Mouse (Mus musculus) gastrocnemius, postnatal 4 days (tissue): Measurements from ENCODE around the gene Fam172a. TPM values are rescaled to one million over a fixed set of nuclear protein-coding genes. Genes with fewer than 3 reads are reported as not detected.

Experiments used
- DNase-seq, 2 experiments: peaks; one replicate each; pipeline ENCODE4 v3.0.0; 2021 to 2022; ENCODE audit warnings: low spot score in 2 of 2, mixed read lengths in 2 of 2
- total RNA-seq, 2 experiments: library from RNA; stranded (reverse); gene quantifications; 2 replicates each; pipeline ENCODE4 v1.2.3; 2021

Fam172a gene
- total RNA-seq, 2 experiments from 2014 or later = 21.3 to 24.3 TPM

GRCm38 (mm10) chr13:77959493-77960272, 257.9 kb downstream of the Fam172a start:
- no peak for DNase-seq

GRCm38 (mm10) chr13:77976248-77976647, 274.4 kb downstream of the Fam172a start:
- DNase-seq = no peak

GRCm38 (mm10) chr13:77977121-77977520, 275.3 kb downstream of the Fam172a start:
- DNase-seq = no peak

- no peak for DNase-seq
These were observed 280.4 kb downstream of the Fam172a start for GRCm38 (mm10) chr13:77982105-77982851.

GRCm38 (mm10) chr13:77982852-77983202, 281.0 kb downstream of the Fam172a start:
- no peak for DNase-seq

- no peak for DNase-seq
These were observed 289.5 kb downstream of the Fam172a start for GRCm38 (mm10) chr13:77991189-77991886.

- DNase-seq = no peak
These were observed 302.8 kb downstream of the Fam172a start for GRCm38 (mm10) chr13:78004649-78005048.

GRCm38 (mm10) chr13:78005344-78005743, 303.5 kb downstream of the Fam172a start:
- DNase-seq = no peak

GRCm38 (mm10) chr13:78010176-78010575, 308.3 kb downstream of the Fam172a start:
- DNase-seq = no peak

- DNase-seq = peak in 1 of 2 experiments; percentile 16
These were observed 323.0 kb downstream of the Fam172a start, which contains the start of gene Pou5f2 for GRCm38 (mm10) chr13:78024683-78025294. Pou5f2 (plus strand) TSS chr13:78024902.

- no peak for DNase-seq
These were observed 331.0 kb downstream of the Fam172a start for GRCm38 (mm10) chr13:78032821-78033220.

GRCm38 (mm10) chr13:78037203-78037602, 335.4 kb downstream of the Fam172a start:
- DNase-seq = no peak

GRCm38 (mm10) chr13:78043203-78043602, 341.4 kb downstream of the Fam172a start:
- no peak for DNase-seq

- DNase-seq = no peak
These were observed 343.3 kb downstream of the Fam172a start for GRCm38 (mm10) chr13:78045116-78045515.

- DNase-seq = no peak
These were observed 385.9 kb downstream of the Fam172a start for GRCm38 (mm10) chr13:78087751-78088150.

- DNase-seq = no peak
These were observed 388.9 kb downstream of the Fam172a start for GRCm38 (mm10) chr13:78090701-78091100.

- no peak for DNase-seq
These were observed 390.1 kb downstream of the Fam172a start for GRCm38 (mm10) chr13:78091949-78092348.

GRCm38 (mm10) chr13:78094352-78094751, 392.5 kb downstream of the Fam172a start:
- DNase-seq = no peak

- no peak for DNase-seq
These were observed 393.5 kb downstream of the Fam172a start for GRCm38 (mm10) chr13:78095071-78095973.

- DNase-seq = no peak
These were observed 397.1 kb downstream of the Fam172a start for GRCm38 (mm10) chr13:78098858-78099445.
